Mouse (Mus musculus) heart, postnatal 0 days (tissue): ENCODE measurements around the gene Nphp3.

Experiments
- CTCF ChIP-seq: IDR thresholded peaks from 2 replicates; pipeline ENCODE4 v1.5.1; 2016; ENCODE audit warnings: antibody characterized with exemption, control low read depth, low read depth
- EP300 ChIP-seq: IDR thresholded peaks from 2 replicates; pipeline ENCODE4 v1.6.1; 2016; ENCODE audit warnings: antibody characterized with exemption, low read depth

DNA sequence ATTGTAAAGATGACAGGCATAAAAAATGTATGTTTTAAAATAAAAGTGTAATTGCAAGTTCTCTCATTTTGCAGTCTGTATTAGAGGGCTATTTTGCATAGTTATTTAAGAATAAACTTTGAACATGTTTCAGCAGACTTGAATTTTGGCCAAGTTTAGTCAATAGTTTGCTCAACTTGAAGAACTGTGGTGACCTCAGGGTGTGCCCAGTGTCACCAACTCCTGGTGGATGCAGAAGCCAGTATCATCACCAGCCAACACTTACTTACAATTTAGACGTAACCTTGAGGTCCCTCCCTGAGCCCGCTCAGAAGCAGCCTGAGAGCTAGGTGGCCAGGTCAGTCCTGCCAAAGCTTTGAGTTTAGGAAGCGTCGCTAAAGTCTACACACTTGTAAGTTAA lies 41.3 kb downstream of the Nphp3 start:
- TF ChIP-seq CTCF = no peak
- TF ChIP-seq EP300 = no peak
